Mouse (Mus musculus): ENCODE results near the gene 2310057N15Rik. TPM values are rescaled to one million over a fixed set of nuclear protein-coding genes. Genes with fewer than 3 reads are reported as not detected.
"Not testable (repeated sequence)": the region's sequence is repeated elsewhere in the genome, so short reads cannot be mapped to it uniquely, and the experiment has no call there.

The 2310057N15Rik gene
- not detected in 2 replicates for polyA plus RNA-seq (2015; fragmentation: Nextera tagmentation; extraction: Ambion mirVana)

DNA sequence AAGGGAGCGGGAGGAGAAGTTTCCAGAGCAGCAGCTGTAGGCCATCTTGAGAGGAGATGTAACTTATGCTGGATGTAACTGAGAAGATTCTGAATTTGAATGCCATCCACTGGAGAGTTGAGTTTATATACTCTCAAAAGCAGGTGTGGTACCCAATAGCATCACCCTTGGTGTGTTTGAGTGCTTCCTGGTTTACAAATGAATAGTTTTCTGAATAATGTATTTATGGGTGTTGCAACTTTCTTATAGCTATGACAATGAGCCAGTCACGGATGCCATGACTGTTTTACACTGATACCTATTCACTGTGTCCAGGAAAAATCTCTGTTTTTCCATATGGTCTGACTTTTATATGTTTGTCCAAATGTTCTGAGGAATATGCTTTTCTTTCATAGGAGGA is at the start of gene 2310057N15Rik:
2310057N15Rik (minus strand) TSS at position 101 of the 400 bp plus-strand sequence.
- no peaks in the 10 kb centered on the region for H3K36me3 ChIP-seq (ENCODE audit: control insufficient read depth, insufficient read depth)
- ATAC-seq (ENCODE audit: low read depth): no peak
- no peaks in the 10 kb centered on the region for H3K27me3 ChIP-seq (ENCODE audit: control insufficient read depth, insufficient read depth, low read depth, low read length)
- H3K27ac ChIP-seq (ENCODE audit: low read length): no peak within 1 kb of the TSS
- no peak within 1 kb of the TSS for H3K4me2 ChIP-seq (ENCODE audit: low read depth, low read length)
- H3K4me3 ChIP-seq (ENCODE audit: low read depth, low read length): no peak within 1 kb of the TSS
- WGBS (ENCODE audit: insufficient replicate concordance): 52% methylated on average over 2 of the region's 2 CpGs
- H3K9ac ChIP-seq (ENCODE audit: low read depth, low read length): no peak within 1 kb of the TSS
- no peaks in the 10 kb centered on the region for H3K9me3 ChIP-seq (replicated peaks; ENCODE audit: control insufficient read depth, low read length)
- no peaks in the 10 kb centered on the region for H3K4me1 ChIP-seq (ENCODE audit: control insufficient read depth, low read depth, low read length)

DNA sequence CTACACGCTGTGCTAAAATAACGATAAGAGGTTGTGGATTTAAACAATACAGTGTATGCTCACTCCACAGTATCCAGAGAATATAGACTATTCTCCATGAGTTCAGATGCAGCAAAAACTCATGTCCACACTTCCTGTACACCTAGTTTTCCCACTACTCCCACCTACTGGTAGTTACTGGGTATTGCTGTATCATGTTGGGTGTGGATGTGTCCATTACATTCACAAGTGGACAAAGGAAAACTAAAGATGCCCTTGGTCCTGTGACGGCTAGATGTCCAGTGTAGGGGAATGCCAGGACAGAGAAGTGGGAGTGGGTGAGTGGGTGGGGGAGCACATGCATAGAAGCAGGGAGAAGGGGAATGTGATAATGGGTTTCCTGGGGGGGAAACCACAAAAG is 49.7 kb upstream of the 2310057N15Rik start:
- Histone ChIP-seq H3K36me3 (ENCODE audit: control insufficient read depth, insufficient read depth) (no peaks in the 10 kb centered on the region), H3K9me3 (replicated peaks; ENCODE audit: control insufficient read depth, low read length) (0 out of 2 replicates have a peak, but pooled peaks cover 2% of the 10 kb centered on the region), H3K27me3 (ENCODE audit: control insufficient read depth, insufficient read depth, low read depth, low read length) (no peaks in the 10 kb centered on the region), H3K4me3 (ENCODE audit: low read depth, low read length) (no peak overlapping the region), H3K27ac (ENCODE audit: low read length) (no peak overlapping the region), H3K4me2 (ENCODE audit: low read depth, low read length) (no peak overlapping the region), H3K4me1 (ENCODE audit: control insufficient read depth, low read depth, low read length) (no peaks in the 10 kb centered on the region), H3K9ac (ENCODE audit: low read depth, low read length) (no peak overlapping the region)
- WGBS (ENCODE audit: insufficient replicate concordance): 63% methylated on average over 3 of the region's 3 CpGs
- ATAC-seq (ENCODE audit: low read depth): no peak

DNA sequence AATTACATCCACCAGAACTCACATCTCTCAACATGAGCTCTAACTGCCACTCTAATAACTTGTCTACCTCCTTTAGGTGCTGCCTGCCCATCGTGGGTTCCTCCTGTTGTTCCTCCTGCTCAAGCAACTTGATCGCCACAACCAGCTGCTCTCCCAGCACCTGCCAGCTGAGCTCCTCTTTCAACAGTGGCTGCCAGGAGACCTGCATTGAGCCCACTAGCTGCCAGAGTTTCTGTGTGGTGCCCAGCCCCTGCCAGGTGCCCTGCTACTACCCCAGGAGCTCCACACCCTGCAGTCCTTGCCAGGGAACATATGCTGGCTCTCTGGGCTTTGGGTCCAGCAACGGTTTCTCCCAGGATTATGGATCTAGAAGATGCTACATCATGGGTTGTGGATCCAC is 46.1 kb upstream of the 2310057N15Rik start, which contains the start of gene Krtap15:
Krtap15 (plus strand) TSS at position 150 of the 400 bp plus-strand sequence.
- no peak for ATAC-seq (ENCODE audit: low read depth)
- Histone ChIP-seq H3K9ac (ENCODE audit: low read depth, low read length) (no peak within 1 kb of the TSS), H3K4me1 (ENCODE audit: control insufficient read depth, low read depth, low read length) (no peaks in the 10 kb centered on the region), H3K36me3 (ENCODE audit: control insufficient read depth, insufficient read depth) (no peaks in the 10 kb centered on the region), H3K9me3 (replicated peaks; ENCODE audit: control insufficient read depth, low read length) (no peaks in the 10 kb centered on the region), H3K27me3 (ENCODE audit: control insufficient read depth, insufficient read depth, low read depth, low read length) (no peaks in the 10 kb centered on the region), H3K27ac (ENCODE audit: low read length) (no peak within 1 kb of the TSS), H3K4me2 (ENCODE audit: low read depth, low read length) (no peak within 1 kb of the TSS), H3K4me3 (ENCODE audit: low read depth, low read length) (no peak within 1 kb of the TSS)
- WGBS (ENCODE audit: insufficient replicate concordance): 50% methylated on average over 3 of the region's 3 CpGs

DNA sequence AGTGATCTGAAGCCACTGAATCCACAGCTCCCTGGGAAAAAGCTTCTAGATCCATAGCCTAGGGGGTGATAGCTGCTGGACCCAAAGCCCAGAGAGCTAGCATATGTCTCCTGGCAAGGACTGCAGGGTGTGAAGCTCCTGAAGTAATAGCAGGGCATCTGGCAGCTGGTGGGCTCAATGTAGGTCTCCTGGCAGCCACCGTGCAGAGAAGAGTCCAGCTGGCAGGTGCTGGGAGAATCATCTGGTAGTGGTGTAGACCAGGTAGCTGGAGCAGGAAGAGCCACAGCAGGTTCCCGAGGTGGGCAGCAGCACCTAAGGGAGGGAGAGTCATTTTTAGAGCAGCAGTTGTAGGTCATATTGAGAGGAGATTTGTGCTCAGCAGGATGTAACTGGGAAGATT is 37.8 kb upstream of the 2310057N15Rik start, which contains the start of gene Gm20741:
Gm20741 (minus strand) TSS at position 394 of the 400 bp plus-strand sequence.
- Histone ChIP-seq H3K4me3 (ENCODE audit: low read depth, low read length) (no peak within 1 kb of the TSS), H3K27ac (ENCODE audit: low read length) (no peak within 1 kb of the TSS), H3K9ac (ENCODE audit: low read depth, low read length) (no peak within 1 kb of the TSS), H3K4me2 (ENCODE audit: low read depth, low read length) (no peak within 1 kb of the TSS), H3K9me3 (replicated peaks; ENCODE audit: control insufficient read depth, low read length) (no peaks in the 10 kb centered on the region), H3K36me3 (ENCODE audit: control insufficient read depth, insufficient read depth) (no peaks in the 10 kb centered on the region), H3K4me1 (ENCODE audit: control insufficient read depth, low read depth, low read length) (no peaks in the 10 kb centered on the region), H3K27me3 (ENCODE audit: control insufficient read depth, insufficient read depth, low read depth, low read length) (no peaks in the 10 kb centered on the region)
- 42% methylated on average over 2 of the region's 2 CpGs for WGBS (ENCODE audit: insufficient replicate concordance)
- no peak for ATAC-seq (ENCODE audit: low read depth)

DNA sequence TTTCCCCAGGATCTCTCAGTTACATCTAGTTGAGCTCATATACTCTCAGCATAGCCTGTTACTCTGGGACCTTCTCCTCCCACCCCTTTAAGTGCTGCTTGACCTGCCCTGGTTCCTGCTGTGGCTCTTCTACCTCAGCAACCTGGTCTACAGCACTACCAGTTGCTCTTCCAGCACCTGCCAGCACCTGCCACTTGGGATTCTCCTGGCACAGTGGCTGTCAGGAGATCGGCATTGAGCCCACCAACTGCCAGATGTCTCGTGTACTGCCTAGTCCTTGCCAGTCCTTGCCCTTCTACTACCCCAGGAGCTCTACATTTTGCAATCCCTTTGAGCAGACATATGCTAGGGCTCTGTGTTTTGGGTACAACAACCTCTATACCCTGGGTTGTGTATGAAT is 12.8 kb upstream of the 2310057N15Rik start:
- Histone ChIP-seq H3K4me2 (ENCODE audit: low read depth, low read length) (no peak overlapping the region), H3K27me3 (ENCODE audit: control insufficient read depth, insufficient read depth, low read depth, low read length) (no peaks in the 10 kb centered on the region), H3K9me3 (replicated peaks; ENCODE audit: control insufficient read depth, low read length) (no peaks in the 10 kb centered on the region), H3K9ac (ENCODE audit: low read depth, low read length) (no peak overlapping the region), H3K4me1 (ENCODE audit: control insufficient read depth, low read depth, low read length) (no peaks in the 10 kb centered on the region), H3K36me3 (ENCODE audit: control insufficient read depth, insufficient read depth) (no peaks in the 10 kb centered on the region), H3K4me3 (ENCODE audit: low read depth, low read length) (no peak overlapping the region), H3K27ac (ENCODE audit: low read length) (no peak overlapping the region)
- 47% methylated on average over 2 of the region's 2 CpGs for WGBS (ENCODE audit: insufficient replicate concordance)
- no peak for ATAC-seq (ENCODE audit: low read depth)

DNA sequence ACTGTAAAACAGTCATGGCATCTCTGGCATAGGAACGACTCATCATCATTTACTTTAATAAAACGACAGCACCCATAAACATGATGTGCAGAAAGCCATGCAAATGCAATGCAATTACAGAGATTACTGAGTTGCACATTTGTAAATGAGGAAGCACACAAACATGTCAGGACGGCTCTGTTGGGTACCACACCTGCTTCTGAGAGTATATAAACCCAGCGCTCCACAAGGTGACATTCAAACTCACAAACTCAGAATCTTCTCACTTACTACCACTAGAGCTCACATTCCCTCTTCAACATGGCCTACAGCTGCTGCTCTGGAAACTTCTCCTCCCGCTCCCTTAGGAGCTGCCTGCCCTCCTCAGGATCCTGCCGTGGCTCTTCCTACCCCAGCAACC is 3.6 kb upstream of the 2310057N15Rik start, which contains the start of gene Gm5965:
Gm5965 (plus strand) TSS at position 301 of the 400 bp plus-strand sequence.
- H3K4me1 ChIP-seq (ENCODE audit: control insufficient read depth, low read depth, low read length): no peaks in the 10 kb centered on the region
- 58% methylated on average over 5 of the region's 6 CpGs for WGBS (ENCODE audit: insufficient replicate concordance)
- H3K9ac ChIP-seq (ENCODE audit: low read depth, low read length): no peak within 1 kb of the TSS
- no peaks in the 10 kb centered on the region for H3K9me3 ChIP-seq (replicated peaks; ENCODE audit: control insufficient read depth, low read length)
- no peak within 1 kb of the TSS for H3K27ac ChIP-seq (ENCODE audit: low read length)
- no peak within 1 kb of the TSS for H3K4me3 ChIP-seq (ENCODE audit: low read depth, low read length)
- H3K27me3 ChIP-seq (ENCODE audit: control insufficient read depth, insufficient read depth, low read depth, low read length): no peaks in the 10 kb centered on the region
- no peak within 1 kb of the TSS for H3K4me2 ChIP-seq (ENCODE audit: low read depth, low read length)
- H3K36me3 ChIP-seq (ENCODE audit: control insufficient read depth, insufficient read depth): no peaks in the 10 kb centered on the region
- no peak for ATAC-seq (ENCODE audit: low read depth)

DNA sequence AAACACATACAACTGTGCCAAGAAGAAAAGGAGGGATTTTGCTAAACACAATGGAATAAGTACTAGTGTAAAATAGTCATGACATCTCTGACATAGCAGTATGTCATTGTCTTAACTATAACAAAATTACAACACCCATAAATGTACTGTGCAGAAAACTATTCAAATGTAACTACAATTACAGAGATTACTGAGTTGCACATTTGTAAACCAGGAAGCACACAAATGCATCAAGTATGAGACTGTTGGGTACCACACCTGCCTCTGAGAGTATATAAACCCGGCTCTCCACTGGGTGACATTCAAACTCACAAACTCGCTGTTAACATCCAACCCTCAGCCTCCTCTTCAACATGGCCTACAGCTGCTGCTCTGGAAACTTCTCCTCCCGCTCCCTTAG is 15.5 kb downstream of the 2310057N15Rik start, which contains the start of gene 2310034C09Rik:
2310034C09Rik (plus strand) TSS at position 301 of the 400 bp plus-strand sequence.
- not testable (repeated sequence) for H3K4me2 ChIP-seq (ENCODE audit: low read depth, low read length); H3K36me3 ChIP-seq (ENCODE audit: control insufficient read depth, insufficient read depth); H3K27me3 ChIP-seq (ENCODE audit: control insufficient read depth, insufficient read depth, low read depth, low read length); H3K9me3 ChIP-seq (replicated peaks; ENCODE audit: control insufficient read depth, low read length); H3K4me3 ChIP-seq (ENCODE audit: low read depth, low read length); H3K9ac ChIP-seq (ENCODE audit: low read depth, low read length); H3K27ac ChIP-seq (ENCODE audit: low read length); ATAC-seq (ENCODE audit: low read depth); H3K4me1 ChIP-seq (ENCODE audit: control insufficient read depth, low read depth, low read length)
- 65% methylated on average over 3 of the region's 3 CpGs for WGBS (ENCODE audit: insufficient replicate concordance)

GRCm38 (mm10) chr16:88751535-88751934 is 22.5 kb downstream of the 2310057N15Rik start, which contains the start of gene Krtap13:
Krtap13 (minus strand) TSS chr16:88751635.
- not testable (repeated sequence) for H3K4me1 ChIP-seq (ENCODE audit: control insufficient read depth, low read depth, low read length); H3K9ac ChIP-seq (ENCODE audit: low read depth, low read length); H3K27me3 ChIP-seq (ENCODE audit: control insufficient read depth, insufficient read depth, low read depth, low read length); H3K27ac ChIP-seq (ENCODE audit: low read length); H3K4me3 ChIP-seq (ENCODE audit: low read depth, low read length); H3K4me2 ChIP-seq (ENCODE audit: low read depth, low read length); ATAC-seq (ENCODE audit: low read depth); H3K36me3 ChIP-seq (ENCODE audit: control insufficient read depth, insufficient read depth); H3K9me3 ChIP-seq (replicated peaks; ENCODE audit: control insufficient read depth, low read length)
- 62% methylated on average over 3 of the region's 3 CpGs for WGBS (ENCODE audit: insufficient replicate concordance)

GRCm38 (mm10) chr16:88747943-88748342 is 26.1 kb downstream of the 2310057N15Rik start:
- Histone ChIP-seq H3K9ac (ENCODE audit: low read depth, low read length) (no peak overlapping the region), H3K4me2 (ENCODE audit: low read depth, low read length) (no peak overlapping the region), H3K27ac (ENCODE audit: low read length) (no peak overlapping the region), H3K4me3 (ENCODE audit: low read depth, low read length) (no peak overlapping the region), H3K9me3 (replicated peaks; ENCODE audit: control insufficient read depth, low read length) (no peaks in the 10 kb centered on the region), H3K4me1 (ENCODE audit: control insufficient read depth, low read depth, low read length) (no peaks in the 10 kb centered on the region), H3K36me3 (ENCODE audit: control insufficient read depth, insufficient read depth) (no peaks in the 10 kb centered on the region), H3K27me3 (ENCODE audit: control insufficient read depth, insufficient read depth, low read depth, low read length) (no peaks in the 10 kb centered on the region)
- ATAC-seq (ENCODE audit: low read depth): no peak
- 52% methylated on average over 4 of the region's 4 CpGs for WGBS (ENCODE audit: insufficient replicate concordance)

All from liver, embryonic 16.5 days (tissue).